Mouse (Mus musculus): Measurements from ENCODE around the gene 6430571L13Rik. TPM values are rescaled to one million over a fixed set of nuclear protein-coding genes. Genes with fewer than 3 reads are reported as not detected.

6430571L13Rik gene
- polyA plus RNA-seq, 1 experiment from 2014 or later, result 2.0 TPM

DNA sequence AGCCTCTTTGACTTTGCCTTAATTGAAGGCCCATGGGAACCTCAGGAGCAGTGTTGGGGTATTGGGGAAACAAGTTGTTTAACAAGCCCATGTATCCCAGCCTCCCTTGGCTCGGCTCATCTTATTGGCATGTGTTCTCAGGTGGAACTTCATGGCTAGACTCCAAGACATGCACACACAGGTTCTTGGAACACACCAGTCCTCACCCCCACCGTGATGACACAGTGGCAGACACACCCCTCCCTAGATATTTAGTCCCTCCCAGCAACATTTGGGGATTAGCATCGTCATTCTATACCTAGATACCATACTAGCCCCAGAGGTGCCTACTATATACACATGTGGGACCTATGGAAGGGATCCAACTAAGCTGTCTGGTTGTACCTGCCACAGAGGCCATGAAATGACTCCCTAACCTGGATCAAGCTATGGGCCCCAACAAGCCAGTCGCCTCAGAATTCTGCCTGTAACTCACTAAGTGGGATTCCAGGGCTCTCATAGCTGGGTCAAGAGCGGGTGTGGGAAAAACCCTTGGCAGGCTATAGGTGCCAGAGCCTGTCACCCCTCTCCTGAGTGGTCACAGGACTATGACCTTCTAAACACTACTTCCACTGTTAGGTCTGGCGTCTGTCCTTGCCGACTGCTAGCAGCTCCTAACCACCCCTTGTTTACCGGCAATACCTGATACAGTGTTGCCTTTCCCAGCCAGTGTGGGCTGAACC is 42.2 kb upstream of the 6430571L13Rik start:
- Histone ChIP-seq H3K27ac (ENCODE audit: low read depth, low read length) (no peak overlapping the region), H3K27me3 (ENCODE audit: control insufficient read depth, insufficient read depth, low read length) (peaks cover 5% of the 10 kb centered on the region), H3K4me1 (ENCODE audit: control insufficient read depth, insufficient read depth, low read length) (peaks cover 6% of the 10 kb centered on the region; the same call in 1 of the 2 replicates), H3K9ac (ENCODE audit: low read length) (no peak overlapping the region), H3K4me2 (no peak overlapping the region), H3K36me3 (ENCODE audit: control insufficient read depth, insufficient read depth, low read length) (0 out of 2 replicates have a peak, but pooled peaks cover 3% of the 10 kb centered on the region), H3K4me3 (ENCODE audit: low read depth, low read length) (no peak overlapping the region), H3K9me3 (ENCODE audit: control insufficient read depth, low read length) (no peaks in the 10 kb centered on the region)
- DNase-seq (ENCODE audit: low spot score, missing footprints) (no peak), ATAC-seq (ENCODE audit: low FRiP score) (no peak)
- WGBS, result 90% methylated on average over 8 of the region's 8 CpGs

DNA sequence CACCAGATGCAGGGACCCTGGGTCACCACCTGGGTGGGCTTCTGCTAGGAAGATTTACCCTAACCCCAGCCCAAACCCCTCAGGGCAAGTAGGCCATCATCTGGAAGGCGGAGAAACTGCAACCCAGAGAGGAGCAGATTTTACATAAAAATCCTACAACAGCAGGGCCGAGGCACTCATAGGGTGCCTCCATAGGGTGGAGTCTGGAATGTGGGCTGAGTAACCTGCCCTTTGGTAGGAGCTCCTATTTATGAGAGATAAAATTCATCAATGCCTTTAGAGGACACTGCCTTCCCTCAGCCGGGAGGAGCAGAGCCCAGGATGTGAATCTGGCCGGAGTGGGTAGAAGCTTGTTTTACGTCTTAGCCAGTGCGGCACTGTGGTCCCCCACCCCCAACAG is 41.5 kb upstream of the 6430571L13Rik start:
- ATAC-seq (ENCODE audit: low FRiP score), result no peak

DNA sequence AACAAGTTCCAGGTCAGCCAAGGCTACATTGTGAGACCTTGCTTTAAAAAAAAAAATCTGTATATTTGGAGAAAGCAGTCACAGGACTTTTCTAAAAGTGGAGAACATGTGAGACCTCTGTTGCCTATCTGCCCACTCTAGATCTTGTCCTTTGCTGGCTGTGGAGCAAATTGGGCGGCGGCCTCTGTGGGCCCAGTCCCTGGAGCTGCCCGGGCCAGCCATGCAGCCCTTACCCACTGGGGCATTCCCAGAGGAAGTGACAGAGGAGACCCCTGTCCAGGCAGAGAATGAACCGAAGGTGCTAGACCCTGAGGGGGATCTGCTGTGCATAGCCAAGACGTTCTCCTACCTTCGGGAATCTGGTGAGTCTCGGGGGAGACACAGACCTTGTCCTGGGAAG is 40.6 kb upstream of the 6430571L13Rik start:
- no peak for DNase-seq (ENCODE audit: low spot score, missing footprints)

More for the DNA sequence above, 41.5 kb upstream of the 6430571L13Rik start:
- 93% methylated on average over 6 of the region's 6 CpGs for WGBS
- Histone ChIP-seq H3K4me2 (no peak overlapping the region), H3K9me3 (ENCODE audit: control insufficient read depth, low read length) (no peaks in the 10 kb centered on the region), H3K4me1 (ENCODE audit: control insufficient read depth, insufficient read depth, low read length) (peaks cover 6% of the 10 kb centered on the region; the same call in 1 of the 2 replicates), H3K4me3 (ENCODE audit: low read depth, low read length) (no peak overlapping the region), H3K9ac (ENCODE audit: low read length) (no peak overlapping the region), H3K27ac (ENCODE audit: low read depth, low read length) (no peak overlapping the region), H3K36me3 (ENCODE audit: control insufficient read depth, insufficient read depth, low read length) (0 out of 2 replicates have a peak, but pooled peaks cover 3% of the 10 kb centered on the region), H3K27me3 (ENCODE audit: control insufficient read depth, insufficient read depth, low read length) (peaks cover 5% of the 10 kb centered on the region)
- no peak for DNase-seq (ENCODE audit: low spot score, missing footprints)

DNA sequence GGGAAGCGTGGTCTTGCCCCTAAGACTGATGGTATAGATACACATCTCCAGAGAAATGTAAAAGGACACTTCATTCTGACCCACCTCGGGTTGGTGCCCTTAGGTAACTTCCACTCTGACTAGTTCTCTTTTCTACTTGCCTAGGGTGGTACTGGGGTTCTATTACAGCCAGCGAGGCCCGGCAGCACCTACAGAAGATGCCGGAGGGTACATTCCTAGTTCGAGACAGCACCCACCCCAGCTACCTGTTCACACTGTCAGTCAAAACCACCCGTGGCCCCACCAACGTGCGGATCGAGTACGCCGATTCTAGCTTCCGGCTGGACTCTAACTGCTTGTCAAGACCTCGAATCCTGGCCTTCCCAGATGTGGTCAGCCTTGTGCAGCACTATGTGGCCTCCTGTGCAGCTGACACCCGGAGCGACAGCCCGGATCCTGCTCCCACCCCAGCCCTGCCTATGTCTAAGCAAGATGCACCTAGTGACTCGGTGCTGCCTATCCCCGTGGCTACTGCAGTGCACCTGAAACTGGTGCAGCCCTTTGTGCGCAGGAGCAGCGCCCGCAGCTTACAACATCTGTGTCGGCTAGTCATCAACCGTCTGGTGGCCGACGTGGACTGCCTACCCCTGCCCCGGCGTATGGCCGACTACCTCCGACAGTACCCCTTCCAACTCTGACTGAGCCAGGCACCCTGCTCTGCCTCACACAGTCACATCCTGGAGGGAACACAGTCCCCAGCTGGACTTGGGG is 40.0 kb upstream of the 6430571L13Rik start:
- H3K9ac ChIP-seq (ENCODE audit: low read length), result no peak overlapping the region
- H3K4me3 ChIP-seq (ENCODE audit: low read depth, low read length), result no peak overlapping the region
- H3K4me1 ChIP-seq (ENCODE audit: control insufficient read depth, insufficient read depth, low read length), result peaks cover 6% of the 10 kb centered on the region; the same call in 1 of the 2 replicates
- no peak overlapping the region for H3K4me2 ChIP-seq
- peaks cover 4% of the 10 kb centered on the region for H3K27me3 ChIP-seq (ENCODE audit: control insufficient read depth, insufficient read depth, low read length)
- ATAC-seq (ENCODE audit: low FRiP score) (no peak), DNase-seq (ENCODE audit: low spot score, missing footprints) (no peak)
- no peak overlapping the region for H3K27ac ChIP-seq (ENCODE audit: low read depth, low read length)
- 92% methylated on average over 30 of the region's 30 CpGs for WGBS
- no peaks in the 10 kb centered on the region for H3K9me3 ChIP-seq (ENCODE audit: control insufficient read depth, low read length)
- 0 out of 2 replicates have a peak, but pooled peaks cover 3% of the 10 kb centered on the region for H3K36me3 ChIP-seq (ENCODE audit: control insufficient read depth, insufficient read depth, low read length)

More for the DNA sequence above, 40.6 kb upstream of the 6430571L13Rik start:
- no peaks in the 10 kb centered on the region for H3K9me3 ChIP-seq (ENCODE audit: control insufficient read depth, low read length)
- H3K4me2 ChIP-seq, result no peak overlapping the region
- 91% methylated on average over 7 of the region's 7 CpGs for WGBS
- 0 out of 2 replicates have a peak, but pooled peaks cover 3% of the 10 kb centered on the region for H3K36me3 ChIP-seq (ENCODE audit: control insufficient read depth, insufficient read depth, low read length)
- ATAC-seq (ENCODE audit: low FRiP score), result no peak
- peaks cover 5% of the 10 kb centered on the region for H3K27me3 ChIP-seq (ENCODE audit: control insufficient read depth, insufficient read depth, low read length)
- H3K4me1 ChIP-seq (ENCODE audit: control insufficient read depth, insufficient read depth, low read length), result peaks cover 6% of the 10 kb centered on the region; the same call in 1 of the 2 replicates
- no peak overlapping the region for H3K9ac ChIP-seq (ENCODE audit: low read length)
- H3K4me3 ChIP-seq (ENCODE audit: low read depth, low read length), result no peak overlapping the region
- no peak overlapping the region for H3K27ac ChIP-seq (ENCODE audit: low read depth, low read length)

DNA sequence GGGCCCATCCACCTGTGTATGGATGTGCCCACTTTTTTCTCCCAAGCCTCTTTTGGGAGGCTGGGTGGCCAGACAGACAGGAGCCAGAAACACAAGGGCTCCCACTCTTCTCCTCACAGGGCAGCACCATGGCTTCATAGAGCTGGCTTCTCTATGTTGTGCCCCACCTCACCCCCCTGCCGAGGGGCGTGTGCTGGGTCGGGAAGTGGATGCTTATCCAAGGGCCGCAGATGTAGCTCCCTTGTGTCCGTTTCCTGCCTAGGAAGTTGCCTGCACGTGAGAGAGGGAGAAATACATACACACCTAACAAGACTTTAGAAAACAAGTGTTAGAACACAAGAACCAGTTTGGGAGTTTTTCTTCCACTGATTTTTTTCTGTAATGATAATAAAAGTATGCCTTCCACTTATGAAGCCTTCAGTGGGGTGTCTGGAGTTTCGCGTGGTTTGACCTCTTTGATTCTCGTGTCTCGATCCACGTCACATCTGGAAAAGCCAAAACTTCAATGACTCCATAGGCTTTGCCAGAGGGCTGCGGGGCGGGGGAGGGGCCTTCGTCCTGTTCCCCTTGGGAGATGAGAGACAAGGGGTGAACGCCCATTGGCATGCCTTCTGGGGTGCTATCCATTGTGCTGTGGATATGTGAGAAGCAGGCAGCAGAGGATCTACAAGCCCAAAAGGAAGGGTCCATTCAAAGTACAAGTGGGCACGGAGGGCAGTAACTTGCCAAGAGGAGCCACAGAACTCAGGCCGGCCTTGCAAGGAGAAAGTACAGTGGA is 38.7 kb upstream of the 6430571L13Rik start:
- H3K4me2 ChIP-seq, result no peak overlapping the region
- no peaks in the 10 kb centered on the region for H3K9me3 ChIP-seq (ENCODE audit: control insufficient read depth, low read length)
- H3K36me3 ChIP-seq (ENCODE audit: control insufficient read depth, insufficient read depth, low read length), result 0 out of 2 replicates have a peak, but pooled peaks cover 3% of the 10 kb centered on the region
- H3K27ac ChIP-seq (ENCODE audit: low read depth, low read length), result no peak overlapping the region
- 82% methylated on average over 17 of the region's 17 CpGs for WGBS
- no peak overlapping the region for H3K9ac ChIP-seq (ENCODE audit: low read length)
- ATAC-seq (ENCODE audit: low FRiP score) (no peak), DNase-seq (ENCODE audit: low spot score, missing footprints) (no peak)
- no peak overlapping the region for H3K4me3 ChIP-seq (ENCODE audit: low read depth, low read length)
- no peaks in the 10 kb centered on the region for H3K27me3 ChIP-seq (ENCODE audit: control insufficient read depth, insufficient read depth, low read length)
- peaks cover 6% of the 10 kb centered on the region; the same call in 1 of the 2 replicates for H3K4me1 ChIP-seq (ENCODE audit: control insufficient read depth, insufficient read depth, low read length)

DNA sequence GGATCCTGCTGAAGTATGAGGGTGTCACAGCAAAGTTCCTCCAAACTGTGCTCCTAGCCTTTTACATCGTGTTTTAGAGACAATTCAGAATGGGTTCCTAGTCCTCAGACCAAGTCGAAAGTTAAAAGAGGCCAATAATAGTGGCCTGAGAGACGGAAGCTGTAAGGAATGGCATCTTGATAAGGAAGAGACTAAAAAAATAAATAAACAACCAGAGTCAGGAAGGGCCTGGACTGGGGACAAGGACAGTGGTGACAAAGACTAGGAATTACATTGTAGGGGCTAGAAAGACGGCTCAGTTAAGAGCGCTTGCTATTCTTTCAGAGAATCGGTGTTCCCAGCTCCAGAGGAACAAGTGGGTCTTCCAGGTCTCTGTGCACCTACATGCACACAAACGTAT is 37.8 kb upstream of the 6430571L13Rik start:
- 0 out of 2 replicates have a peak, but pooled peaks cover 3% of the 10 kb centered on the region for H3K36me3 ChIP-seq (ENCODE audit: control insufficient read depth, insufficient read depth, low read length)
- no peaks in the 10 kb centered on the region for H3K9me3 ChIP-seq (ENCODE audit: control insufficient read depth, low read length)
- H3K4me2 ChIP-seq, result no peak overlapping the region
- H3K4me3 ChIP-seq (ENCODE audit: low read depth, low read length), result no peak overlapping the region
- no peak for DNase-seq (ENCODE audit: low spot score, missing footprints)
- H3K27me3 ChIP-seq (ENCODE audit: control insufficient read depth, insufficient read depth, low read length), result no peaks in the 10 kb centered on the region
- 84% methylated on average over 7 of the region's 7 CpGs for WGBS
- H3K4me1 ChIP-seq (ENCODE audit: control insufficient read depth, insufficient read depth, low read length), result no peaks in the 10 kb centered on the region
- no peak overlapping the region for H3K27ac ChIP-seq (ENCODE audit: low read depth, low read length)
- no peak for ATAC-seq (ENCODE audit: low FRiP score)
- H3K9ac ChIP-seq (ENCODE audit: low read length), result no peak overlapping the region

DNA sequence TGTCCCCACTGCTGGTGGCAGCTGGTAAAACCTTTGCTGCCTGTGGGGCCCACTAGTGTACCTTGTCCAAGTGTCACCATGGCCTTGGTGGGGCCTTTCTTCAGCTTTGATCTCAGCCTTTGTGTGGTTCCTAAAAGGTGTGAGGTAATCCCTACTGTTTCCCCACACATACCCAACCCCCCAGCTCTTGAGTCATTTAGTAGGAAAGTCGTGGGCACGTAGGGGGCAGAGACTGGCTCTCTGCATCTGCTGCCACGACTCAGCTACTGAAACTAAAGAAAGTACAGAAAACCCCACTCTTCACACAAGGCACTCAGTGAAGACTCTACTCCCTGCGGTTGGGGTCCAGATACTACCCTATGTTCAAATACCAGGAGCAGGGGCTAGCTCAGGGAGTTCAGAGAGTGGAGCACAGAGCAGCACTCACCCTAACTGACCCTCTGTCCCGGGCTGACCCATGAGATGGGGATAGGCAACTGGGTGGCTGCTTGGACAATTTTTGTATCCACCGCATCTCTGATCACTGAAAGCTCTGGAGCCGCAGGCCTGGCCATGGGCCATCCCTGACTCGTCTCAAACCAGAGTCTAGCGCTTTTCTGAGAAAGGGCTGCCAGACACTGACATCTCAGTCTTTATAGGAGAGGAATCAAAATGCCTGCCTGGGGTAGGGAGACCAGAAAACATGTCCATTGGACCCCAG is 37.1 kb upstream of the 6430571L13Rik start:
- Histone ChIP-seq H3K27ac (ENCODE audit: low read depth, low read length) (no peak overlapping the region), H3K36me3 (ENCODE audit: control insufficient read depth, insufficient read depth, low read length) (0 out of 2 replicates have a peak, but pooled peaks cover 3% of the 10 kb centered on the region), H3K9ac (ENCODE audit: low read length) (no peak overlapping the region), H3K27me3 (ENCODE audit: control insufficient read depth, insufficient read depth, low read length) (no peaks in the 10 kb centered on the region), H3K9me3 (ENCODE audit: control insufficient read depth, low read length) (no peaks in the 10 kb centered on the region), H3K4me2 (no peak overlapping the region), H3K4me3 (ENCODE audit: low read depth, low read length) (no peak overlapping the region), H3K4me1 (ENCODE audit: control insufficient read depth, insufficient read depth, low read length) (no peaks in the 10 kb centered on the region)
- ATAC-seq (ENCODE audit: low FRiP score), result no peak
- DNase-seq (ENCODE audit: low spot score, missing footprints), result no peak
- WGBS, result 79% methylated on average over 9 of the region's 9 CpGs

DNA sequence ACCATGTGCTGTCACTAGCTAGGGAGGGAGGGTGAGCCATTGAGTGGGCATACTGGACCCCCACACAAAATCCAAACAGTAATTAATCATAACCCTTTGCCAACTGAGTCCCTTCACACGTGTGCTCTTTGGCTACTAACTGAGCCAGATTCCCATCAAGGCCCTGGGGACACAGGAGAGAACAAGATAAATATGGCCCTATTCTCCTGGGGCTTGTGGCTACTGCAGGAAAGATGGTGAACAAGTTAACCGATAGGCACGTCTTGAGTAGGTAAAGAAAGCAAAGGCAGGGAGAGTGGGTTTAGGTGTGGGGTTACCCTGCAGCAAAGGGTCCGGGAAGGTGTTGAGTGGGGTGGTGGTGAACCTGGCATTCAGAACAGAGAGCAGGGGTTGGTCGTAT is 36.5 kb upstream of the 6430571L13Rik start:
- no peak overlapping the region for H3K4me2 ChIP-seq
- WGBS, result 87% methylated on average over 5 of the region's 5 CpGs

More for the DNA sequence above, 36.5 kb upstream of the 6430571L13Rik start:
- Histone ChIP-seq H3K4me3 (ENCODE audit: low read depth, low read length) (no peak overlapping the region), H3K36me3 (ENCODE audit: control insufficient read depth, insufficient read depth, low read length) (0 out of 2 replicates have a peak, but pooled peaks cover 3% of the 10 kb centered on the region), H3K27ac (ENCODE audit: low read depth, low read length) (no peak overlapping the region), H3K4me1 (ENCODE audit: control insufficient read depth, insufficient read depth, low read length) (no peaks in the 10 kb centered on the region), H3K9me3 (ENCODE audit: control insufficient read depth, low read length) (no peaks in the 10 kb centered on the region), H3K9ac (ENCODE audit: low read length) (no peak overlapping the region), H3K27me3 (ENCODE audit: control insufficient read depth, insufficient read depth, low read length) (no peaks in the 10 kb centered on the region)
- ATAC-seq (ENCODE audit: low FRiP score), result no peak
- no peak for DNase-seq (ENCODE audit: low spot score, missing footprints)
